Mouse (Mus musculus) NIH3T3 (cell line): ENCODE results near the gene Zcchc17.

Experiments
- DNase-seq: peaks from one replicate; pipeline ENCODE4 v3.0.0-alpha.2; 2012; ENCODE audit warnings: low read depth

The Zcchc17 gene

DNA sequence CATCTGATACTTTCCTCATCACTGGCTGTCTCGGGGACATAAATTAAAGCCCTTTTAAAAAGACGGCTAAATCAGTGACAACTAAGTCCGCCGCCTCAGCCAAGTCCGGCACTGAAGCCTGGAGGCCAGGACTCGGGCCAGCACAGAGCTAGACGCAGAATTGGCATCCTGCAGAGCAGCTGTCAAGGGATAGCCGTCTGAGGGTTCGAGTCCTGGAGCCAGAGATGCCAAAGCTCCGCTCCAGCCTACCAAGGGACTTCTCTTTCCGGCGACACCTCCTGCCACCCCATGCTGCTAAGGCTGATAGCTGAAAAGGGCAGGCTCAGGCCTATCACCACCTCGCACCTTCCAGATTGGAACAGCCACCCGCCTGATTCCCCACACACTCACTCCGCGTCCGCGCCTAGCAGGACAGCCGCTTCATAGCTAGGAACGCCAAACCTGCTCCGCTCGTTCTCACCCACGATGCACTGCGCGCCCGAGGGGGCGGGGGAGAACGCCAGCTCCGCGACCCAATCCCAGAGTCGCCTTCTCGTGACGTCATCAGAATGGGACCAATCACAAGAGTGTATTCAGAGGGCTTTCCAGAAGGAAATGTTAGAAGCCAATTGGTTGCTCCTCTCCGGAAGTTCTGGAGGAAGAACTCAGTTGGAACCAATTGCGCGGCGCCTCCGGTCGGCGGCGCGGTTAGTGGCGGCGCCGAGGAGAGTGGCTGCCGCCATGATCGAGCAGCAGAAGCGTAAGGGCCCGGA is at the start of gene Zcchc17, which contains the start of gene Snrnp40:
Gene Zcchc17 (minus strand): TSS at position 458 of the 752 bp plus-strand sequence.
Gene Snrnp40 (plus strand): TSS at position 647 of the 752 bp plus-strand sequence.
- peak; percentile 100 for DNase-seq

DNA sequence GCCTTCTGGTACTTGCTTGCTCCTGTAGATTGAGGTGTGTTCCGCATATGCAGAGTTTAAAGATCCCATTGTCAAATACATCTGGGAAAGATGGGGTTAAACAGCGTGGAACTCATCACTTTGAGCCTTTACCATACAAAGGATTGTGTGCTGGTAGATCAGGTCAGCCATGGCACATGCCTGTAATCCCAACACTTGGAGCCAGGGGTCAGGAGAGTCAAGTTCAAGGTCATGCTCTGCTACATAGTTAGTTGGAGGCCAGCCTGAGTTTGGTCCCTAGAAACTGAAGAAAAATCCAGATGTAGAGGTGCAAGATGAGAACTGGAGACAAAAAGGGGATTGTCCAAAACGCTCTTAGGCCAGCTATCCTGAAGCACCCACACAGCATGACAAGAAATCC is 31.5 kb upstream of the Zcchc17 start:
- no peak for DNase-seq

DNA sequence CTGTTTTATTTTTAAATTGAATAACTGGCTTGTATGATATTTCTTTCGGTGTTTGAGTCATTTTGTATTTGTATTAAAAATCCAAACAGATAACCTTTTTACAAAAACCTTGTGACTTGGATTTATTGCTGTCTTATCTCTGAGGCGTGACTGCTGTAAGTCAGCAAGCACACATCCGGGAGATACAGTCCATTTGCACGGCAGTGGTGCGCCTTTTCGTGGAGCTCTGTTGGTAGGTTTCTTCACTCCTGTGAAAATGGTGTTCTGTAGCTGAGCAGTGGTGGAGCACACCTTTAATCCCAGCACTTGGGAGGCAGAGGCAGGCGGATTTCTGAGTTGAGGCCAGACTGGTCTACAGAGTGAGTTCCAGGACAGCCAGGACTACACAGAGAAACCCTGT is 30.2 kb upstream of the Zcchc17 start:
- DNase-seq, result no peak

DNA sequence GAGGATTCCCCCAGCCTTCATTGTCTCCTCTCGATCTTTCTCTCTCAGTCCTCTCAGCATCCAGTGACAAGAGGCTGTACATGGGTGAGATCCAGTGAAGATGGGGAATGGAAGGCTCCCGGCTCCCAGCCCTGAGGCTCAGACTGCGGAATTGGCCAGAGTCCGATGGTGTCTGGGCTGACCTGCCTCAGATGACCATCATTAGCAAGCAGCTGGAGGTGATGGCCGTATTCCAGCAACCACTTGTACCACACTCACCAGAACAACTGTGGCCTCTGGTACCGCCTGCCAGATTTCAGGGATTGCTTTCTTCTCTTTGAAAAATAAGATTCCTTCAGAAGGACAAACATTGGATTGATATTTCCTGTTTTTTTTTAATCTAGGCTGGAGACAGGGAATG is 29.8 kb upstream of the Zcchc17 start:
- DNase-seq, result peak; percentile 39

DNA sequence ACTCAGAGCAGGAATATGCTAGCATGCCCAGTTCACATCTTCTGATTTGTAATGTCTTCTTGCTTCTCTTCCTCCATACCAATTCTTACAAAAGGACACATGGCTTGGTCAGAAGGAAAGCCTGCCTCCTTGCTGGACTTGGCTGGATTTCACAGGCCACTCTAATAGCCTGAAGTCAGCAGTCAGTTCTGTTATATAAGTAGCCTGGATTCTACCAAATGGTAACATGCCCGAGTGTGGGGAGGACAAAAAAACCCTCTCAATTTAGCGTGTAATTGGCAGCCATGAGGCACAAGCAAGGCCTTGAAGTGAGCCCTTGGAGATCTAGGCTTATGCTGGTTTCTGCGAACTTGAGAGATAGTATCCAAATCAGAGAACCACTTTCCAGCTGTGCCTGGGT is 27.5 kb upstream of the Zcchc17 start:
- no peak for DNase-seq

DNA sequence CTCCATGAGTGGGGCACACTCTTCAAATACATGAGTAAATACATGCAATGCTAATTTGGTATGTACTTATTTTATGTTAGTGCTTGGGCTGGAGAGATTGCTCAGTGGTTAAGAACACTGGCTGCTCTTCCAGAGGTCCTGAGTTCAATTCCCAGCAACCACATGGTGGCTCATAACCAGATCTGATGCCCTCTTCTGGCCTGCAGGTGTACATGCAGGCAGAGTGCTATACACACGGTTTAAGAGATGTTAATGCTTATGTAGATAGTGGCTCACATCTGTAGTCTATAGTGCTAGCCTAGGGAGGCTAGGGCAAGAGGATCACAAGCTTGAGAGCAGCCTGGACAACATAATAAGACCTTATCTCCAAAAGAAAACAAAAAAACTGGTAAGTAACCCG is 20.7 kb upstream of the Zcchc17 start:
- DNase-seq, result no peak

DNA sequence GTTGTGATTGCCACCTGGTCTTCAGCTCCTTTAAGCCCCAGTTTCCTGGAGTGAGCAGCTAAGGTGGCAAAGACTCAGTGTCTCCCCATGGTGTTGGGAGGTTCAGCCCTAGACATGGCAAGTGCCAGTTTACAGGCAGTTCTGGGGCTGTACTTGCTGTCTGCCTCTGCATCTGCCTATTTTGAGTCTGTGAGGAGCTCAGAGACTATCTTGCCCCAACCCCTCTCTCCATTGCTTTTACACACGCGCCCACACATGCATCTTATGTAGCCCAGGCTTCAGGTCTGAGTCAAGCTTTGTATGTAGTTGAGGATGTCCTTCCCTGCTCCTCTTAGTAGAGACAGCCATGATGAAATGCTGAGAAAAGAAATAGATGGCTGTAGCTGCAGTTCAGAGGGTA is 19.4 kb upstream of the Zcchc17 start:
- no peak for DNase-seq

DNA sequence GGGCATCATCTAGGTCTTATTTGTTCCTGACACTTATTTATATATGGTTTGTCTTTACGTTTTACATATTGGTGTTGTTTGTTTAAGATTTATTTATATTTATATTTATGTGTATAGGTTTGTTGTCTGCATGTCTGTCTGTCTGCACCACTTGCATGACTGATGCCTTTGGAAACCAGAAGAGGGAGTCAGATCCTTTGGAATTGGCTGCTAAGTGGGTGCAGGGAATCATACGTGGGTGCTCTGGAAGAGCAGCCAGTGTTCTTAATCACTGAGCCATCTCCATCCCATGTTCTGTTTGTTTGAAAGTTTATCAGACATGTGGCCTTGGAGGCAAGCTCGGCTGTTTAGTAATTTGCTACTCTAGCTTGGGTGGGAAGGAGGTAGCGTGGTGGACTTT is 17.8 kb upstream of the Zcchc17 start:
- DNase-seq, result no peak

DNA sequence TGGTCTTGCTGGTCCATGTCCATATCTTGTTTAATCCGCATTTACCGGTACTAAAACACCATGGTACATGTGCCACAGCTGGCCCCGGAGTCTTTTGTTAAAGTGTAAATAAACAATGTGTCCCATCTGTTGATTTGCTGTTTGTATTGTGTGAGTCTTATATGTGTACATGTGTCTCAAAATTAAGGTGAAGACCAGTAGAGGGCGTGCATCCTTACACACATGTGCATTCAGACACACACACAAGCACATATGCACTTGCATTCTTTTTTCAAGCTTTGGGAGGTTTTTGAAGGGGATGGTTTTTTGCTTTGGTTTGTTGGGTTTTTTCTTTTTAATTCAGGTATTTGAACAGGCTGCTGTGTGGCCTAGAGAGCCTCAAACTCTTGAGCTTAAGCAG is 16.9 kb upstream of the Zcchc17 start:
- peak; percentile 29 for DNase-seq

DNA sequence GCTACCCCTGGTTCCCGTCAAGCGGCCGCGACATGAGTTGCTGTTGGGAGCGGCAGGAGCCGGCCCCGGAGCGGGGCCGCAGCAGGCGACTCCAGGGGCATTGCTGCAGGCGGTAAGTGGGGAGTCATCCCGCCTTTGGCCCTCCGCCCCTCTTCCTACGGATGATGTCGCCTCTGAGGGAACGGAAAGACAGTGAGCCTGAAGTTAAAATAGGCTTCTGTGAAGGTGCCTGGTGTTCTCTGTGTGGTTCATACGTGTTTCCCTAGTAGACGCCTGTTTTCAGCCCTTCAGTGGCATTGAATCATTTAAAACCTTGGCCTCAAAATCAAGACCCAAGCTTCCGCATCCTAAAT is 471 bp upstream of the Zcchc17 start:
- no peak for DNase-seq

DNA sequence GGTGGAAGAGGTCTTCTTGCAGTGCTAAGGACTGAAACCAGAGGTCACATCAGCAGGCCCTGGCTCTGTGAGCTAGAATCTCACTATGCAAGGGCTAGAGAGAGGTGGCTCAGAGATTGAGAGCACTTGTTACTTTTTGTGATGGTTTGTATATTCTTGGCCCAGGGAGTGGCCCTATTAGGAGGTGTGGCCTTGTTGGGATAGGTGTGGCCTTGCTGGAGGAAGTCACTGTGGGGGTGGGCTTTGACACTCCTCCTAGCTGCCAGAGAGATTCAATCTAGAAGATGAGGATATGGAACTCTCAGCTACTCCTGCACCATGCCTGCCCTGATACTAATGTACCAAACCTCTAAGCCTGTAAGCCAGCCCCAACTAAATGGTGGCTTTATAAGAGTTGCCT is 1.8 kb downstream of the Zcchc17 start:
- no peak for DNase-seq

DNA sequence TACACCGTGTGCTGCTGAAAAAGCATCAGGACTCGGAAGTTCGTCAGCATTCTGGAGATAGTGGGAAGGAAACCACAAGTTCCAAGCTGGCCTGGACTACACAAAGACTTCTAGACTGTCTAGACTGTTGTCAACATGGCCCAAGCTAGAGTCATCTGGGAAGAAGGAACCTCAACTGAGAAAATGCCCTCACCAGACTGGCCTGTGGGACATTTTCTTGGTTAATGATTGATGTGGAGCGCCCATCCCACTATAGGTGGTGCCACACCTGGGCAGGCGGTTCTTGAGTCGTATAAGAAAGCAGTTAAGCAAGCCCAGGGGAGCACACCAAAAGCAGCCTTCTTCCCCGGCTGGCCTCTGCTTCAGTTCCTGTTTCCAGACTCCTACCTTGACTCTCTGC is 7.2 kb downstream of the Zcchc17 start:
- DNase-seq, result no peak

DNA sequence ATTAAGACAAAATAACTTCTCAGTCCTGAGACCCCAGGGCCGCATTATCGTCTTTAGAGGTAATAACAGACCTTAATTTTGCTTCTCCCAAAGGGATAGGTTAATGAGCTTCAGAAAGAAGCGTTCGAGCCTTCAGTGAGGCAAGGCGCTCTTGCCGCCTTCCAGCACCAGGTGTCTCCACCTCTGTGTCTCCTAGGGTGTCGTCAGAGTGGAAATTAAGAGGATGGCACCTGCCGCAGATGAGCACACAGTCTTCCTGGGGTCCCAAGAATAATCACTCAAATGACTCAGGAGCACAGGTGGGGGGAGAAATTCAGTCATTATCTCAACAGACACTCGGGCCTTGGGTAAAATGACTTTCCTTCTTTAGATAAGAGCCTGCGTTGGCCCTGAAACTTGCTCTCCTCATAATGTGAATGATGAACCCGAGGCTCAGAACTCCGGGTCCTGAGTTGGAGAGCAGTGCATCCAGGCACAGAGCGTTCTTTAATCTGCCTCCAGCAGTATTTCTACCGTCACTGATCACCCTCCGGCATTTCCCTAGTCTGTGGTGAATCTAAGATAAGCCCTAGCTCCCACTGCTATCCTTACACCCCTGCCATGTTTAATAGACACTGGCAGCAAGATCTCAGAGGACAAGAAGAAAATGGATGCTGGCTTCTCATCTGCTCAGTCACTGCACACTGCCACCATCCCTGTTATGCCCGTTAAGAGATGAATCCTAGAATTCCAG is 8.9 kb downstream of the Zcchc17 start:
- DNase-seq, result no peak

DNA sequence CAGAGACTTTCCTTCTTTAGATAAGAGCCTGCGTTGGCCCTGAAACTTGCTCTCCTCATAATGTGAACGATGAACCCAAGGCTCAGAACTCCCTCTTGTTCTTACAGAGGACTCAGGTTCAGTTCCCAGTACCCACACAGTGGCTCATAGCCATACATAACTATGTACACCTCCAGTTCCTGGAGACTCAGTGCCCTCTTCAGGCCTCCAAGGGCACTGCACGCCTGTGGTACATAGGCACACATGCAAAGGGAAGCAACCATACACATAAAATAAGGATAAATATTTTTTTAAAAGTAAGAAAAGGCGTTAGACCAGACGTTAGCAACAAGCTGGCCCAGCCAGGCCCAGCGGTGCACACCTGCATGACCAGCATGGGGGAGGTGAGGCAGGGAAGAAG is 10.1 kb downstream of the Zcchc17 start:
- peak; percentile 14 for DNase-seq

DNA sequence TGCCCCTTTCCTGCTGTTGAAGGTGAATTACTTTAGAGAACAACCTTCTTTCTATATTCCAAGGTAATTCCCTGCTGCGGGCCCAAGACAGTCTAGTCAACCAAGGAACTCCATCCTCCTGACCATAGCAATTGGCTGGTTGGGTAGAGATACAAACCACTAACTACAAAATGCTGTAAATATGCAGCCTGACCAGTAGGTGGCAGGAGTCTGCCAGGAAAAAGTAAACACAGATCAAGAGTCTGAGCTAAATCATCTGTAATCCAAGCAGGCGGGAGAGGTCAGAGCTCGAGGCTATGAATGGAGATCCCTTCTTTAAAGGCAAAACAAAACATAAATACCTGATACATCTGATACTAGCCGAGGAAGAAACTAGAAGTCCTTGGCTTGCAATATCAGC is 18.1 kb downstream of the Zcchc17 start:
- DNase-seq, result peak; percentile 84

DNA sequence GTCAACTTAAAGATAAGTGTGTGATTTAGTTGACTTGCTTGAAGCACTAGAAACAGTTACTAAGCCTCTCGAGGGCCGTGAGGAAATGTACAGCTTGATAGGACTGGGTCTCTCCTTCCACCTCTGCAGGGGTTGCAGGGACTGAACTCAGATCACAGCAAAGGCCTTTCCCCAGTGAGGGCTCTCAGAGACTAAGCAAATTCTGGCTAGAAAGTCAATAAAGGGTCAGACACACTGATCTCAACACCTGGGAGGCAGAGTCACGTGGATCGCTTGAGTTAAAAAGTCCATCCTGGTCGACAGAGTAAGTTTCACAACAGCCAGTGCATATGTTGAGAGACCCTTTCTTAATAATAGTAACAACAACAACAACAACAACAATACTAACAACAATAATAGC is 23.9 kb downstream of the Zcchc17 start:
- no peak for DNase-seq

DNA sequence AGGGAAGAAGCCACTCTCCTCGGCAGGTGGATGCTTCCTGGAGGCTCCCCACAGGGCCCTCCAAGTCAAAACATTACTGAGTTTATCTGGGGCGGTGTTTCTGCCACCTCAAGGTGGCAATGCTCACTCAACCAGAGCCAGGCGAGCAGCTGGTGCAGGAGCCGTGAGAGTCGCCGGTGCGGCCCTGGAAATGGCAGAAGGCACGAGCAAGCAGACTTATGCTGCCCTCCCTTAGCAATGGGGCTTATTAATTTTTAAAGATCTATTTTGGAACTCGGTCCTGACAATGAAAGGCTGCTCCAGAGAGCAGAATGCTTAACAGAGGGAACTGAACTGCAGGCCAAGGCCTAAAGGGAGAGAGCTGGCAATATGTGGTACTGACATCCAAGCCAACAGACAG is 32.4 kb downstream of the Zcchc17 start:
- DNase-seq, result no peak

DNA sequence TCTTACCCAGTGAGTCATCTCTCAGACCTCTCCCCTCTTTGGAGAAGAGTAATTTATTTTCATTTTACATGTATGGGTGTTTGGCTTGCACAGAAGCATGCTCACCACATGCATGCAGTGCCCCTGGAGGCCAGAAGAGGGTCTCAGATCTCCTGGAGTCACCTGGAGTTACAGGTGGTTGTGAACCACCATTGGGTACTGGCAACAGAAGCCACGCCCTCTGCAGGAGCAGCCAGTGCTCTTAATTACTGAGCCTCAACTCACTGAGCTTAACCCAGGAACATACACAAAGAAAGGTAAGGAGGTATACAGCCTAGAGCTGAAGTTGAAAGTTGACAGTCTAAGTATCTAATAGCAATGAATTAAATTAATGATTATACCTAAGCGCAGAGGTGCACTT is 34.3 kb downstream of the Zcchc17 start:
- no peak for DNase-seq

DNA sequence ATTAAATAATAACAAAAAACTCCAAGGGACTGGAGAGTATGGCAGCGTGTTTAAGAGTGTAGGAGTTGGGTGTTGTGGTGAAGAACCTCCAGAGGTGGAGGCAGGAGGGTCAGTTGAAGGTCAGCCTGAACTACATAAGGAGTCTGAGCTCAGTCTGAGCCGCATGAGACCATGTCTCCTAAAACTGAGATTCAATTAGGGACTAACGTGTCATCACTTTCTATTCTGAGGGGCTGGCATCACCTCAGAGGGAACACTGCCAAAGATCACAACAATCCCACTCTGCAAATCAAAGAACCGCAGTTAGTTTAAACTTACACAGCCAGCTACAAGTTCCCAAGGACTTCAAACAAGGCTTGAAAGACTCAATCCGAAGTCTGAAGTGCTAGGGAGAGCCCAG is 36.1 kb downstream of the Zcchc17 start:
- no peak for DNase-seq

DNA sequence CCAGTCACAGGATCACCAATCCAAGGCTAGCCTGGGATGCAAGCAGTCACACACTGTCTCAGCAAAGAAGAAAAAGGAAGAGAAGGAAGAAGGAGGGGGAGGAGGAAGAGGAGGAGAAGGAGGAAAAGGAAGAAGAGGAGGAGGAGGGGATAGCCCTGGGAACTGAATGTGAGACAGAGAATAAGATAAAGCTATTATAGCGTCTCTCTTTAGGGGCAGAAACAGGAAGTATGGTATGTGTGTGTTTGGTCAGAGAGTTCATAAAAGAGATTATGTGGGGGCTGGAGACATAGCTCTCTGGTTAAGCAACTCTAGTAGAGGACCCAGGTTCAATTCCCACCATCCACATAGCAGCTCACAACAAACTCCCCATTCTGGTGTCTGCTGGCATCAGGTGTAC is 36.6 kb downstream of the Zcchc17 start:
- no peak for DNase-seq

DNA sequence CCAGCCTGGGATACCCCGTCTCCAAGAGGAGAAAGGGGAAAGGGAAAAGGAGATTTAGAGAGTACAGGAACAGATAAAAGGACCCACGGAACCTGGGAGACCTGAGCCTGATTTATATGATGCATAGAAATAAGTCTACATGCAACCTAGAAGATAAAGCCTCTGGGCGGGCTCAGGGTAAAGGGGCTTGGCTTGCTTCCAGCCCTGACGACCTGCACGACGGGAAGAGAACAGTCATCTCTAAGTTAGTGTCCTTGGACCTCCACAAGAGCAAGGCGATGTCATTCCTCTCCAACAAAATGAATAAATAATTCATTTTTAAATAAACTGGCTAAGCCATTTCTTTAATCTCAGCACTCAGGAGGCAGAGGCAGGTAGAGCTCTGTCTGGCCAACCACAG is 37.2 kb downstream of the Zcchc17 start:
- DNase-seq, result no peak

DNA sequence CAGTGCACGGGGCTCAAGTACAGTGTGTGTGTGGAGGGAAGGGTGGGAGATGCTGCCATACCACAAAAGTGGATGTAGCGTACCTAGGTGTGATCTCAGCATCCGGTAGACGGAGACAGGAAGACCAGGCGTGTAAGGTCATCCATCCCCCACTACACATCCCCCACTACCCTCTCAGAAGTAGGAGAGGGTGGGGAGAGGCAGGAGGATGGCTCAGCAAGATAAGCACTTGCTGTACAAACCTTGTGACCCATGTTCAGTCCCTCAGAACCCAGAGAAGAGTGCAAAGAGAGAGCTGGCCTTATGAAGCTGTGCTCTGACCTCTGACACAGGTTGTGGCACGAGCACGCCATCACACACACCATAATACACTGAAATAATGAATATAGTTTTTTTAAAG is 38.1 kb downstream of the Zcchc17 start:
- DNase-seq, result no peak

DNA sequence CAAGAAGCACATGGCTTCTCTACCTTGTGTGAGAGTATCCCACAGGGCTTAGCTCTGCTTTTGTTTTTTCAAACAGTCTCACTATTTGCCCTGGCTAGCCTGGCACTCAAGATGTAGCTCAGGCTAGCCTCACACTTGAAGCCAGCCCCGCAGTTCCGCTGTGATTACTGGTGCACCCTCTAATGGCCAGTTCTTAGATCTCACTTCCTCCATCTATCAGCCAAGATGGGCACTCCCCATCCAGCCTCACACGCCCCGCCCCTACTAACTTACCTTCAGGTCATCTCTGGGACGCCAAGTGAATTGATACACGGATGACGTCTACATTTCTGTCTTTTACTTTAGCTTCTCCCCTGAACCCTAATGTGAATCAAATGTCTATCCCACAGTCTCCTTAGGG is 40.2 kb downstream of the Zcchc17 start:
- no peak for DNase-seq

DNA sequence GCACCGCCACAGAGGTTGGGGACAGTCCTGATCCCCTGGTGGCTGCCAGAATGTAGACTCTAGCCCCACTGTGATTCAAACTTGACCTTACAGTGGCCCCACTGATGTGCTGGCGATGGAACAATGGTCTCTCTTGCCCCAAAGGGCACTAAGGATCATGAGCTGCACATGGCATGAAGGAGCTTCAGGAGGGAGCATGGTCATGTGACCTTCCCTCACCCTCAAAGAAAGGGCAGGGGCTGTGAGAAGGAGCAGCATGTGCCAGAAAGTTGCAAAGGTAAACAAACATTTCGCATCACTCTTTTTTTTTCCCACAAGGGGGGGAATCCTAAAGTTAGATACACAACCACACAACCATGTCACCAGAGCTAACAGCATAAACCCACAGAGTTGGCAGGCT is 41.6 kb downstream of the Zcchc17 start:
- DNase-seq, result peak; percentile 30
